Mouse (Mus musculus): ENCODE data around the gene Chrnd.
A peak's percentile ranks its signal among the peaks of the same experiment; 100 is the strongest.

Gene Chrnd

GRCm38 (mm10) chr1:87226409-87227159 lies 36.2 kb downstream of the Chrnd start:
- no peak for DNase-seq (ENCODE audit: low read depth in 2 of 2, low spot score in 2 of 2)

- DNase-seq (ENCODE audit: low read depth in 2 of 2, low spot score in 2 of 2) = no peak
Measured at GRCm38 (mm10) chr1:87227160-87227550, 36.7 kb downstream of the Chrnd start.

- DNase-seq (ENCODE audit: low read depth in 2 of 2, low spot score in 2 of 2) = no peak
Measured at GRCm38 (mm10) chr1:87230606-87231005, 40.2 kb downstream of the Chrnd start.

- DNase-seq (ENCODE audit: low read depth in 2 of 2, low spot score in 2 of 2) = no peak
Measured at GRCm38 (mm10) chr1:87232197-87232596, 41.8 kb downstream of the Chrnd start.

- no peak for DNase-seq (ENCODE audit: low read depth in 2 of 2, low spot score in 2 of 2)
Measured at GRCm38 (mm10) chr1:87239056-87239455, 48.6 kb downstream of the Chrnd start.

- DNase-seq (ENCODE audit: low read depth in 2 of 2, low spot score in 2 of 2) = no peak
Measured at GRCm38 (mm10) chr1:87243021-87243420, 52.6 kb downstream of the Chrnd start.

- no peak for DNase-seq (ENCODE audit: low read depth in 2 of 2, low spot score in 2 of 2)
Measured at GRCm38 (mm10) chr1:87245430-87245829, 55.0 kb downstream of the Chrnd start.

GRCm38 (mm10) chr1:87245929-87246815 lies 55.8 kb downstream of the Chrnd start:
- peak; percentile 59 to 69 for DNase-seq (ENCODE audit: low read depth in 2 of 2, low spot score in 2 of 2)

Measured in CD8-positive naive resting alpha-beta T cell, adult 2 months (primary cell).